Mouse (Mus musculus): Measurements from ENCODE around the gene Spata31. TPM values are rescaled to one million over a fixed set of nuclear protein-coding genes. Genes with fewer than 3 reads are reported as not detected.

Gene Spata31
- polyA plus RNA-seq (2014; fragmentation: Illumina TruSeq; extraction: RNeasy Lipid Tissue Mini Kit (QIAGEN cat#74804); ENCODE audit: low read depth, low replicate concordance) = 410 TPM

DNA sequence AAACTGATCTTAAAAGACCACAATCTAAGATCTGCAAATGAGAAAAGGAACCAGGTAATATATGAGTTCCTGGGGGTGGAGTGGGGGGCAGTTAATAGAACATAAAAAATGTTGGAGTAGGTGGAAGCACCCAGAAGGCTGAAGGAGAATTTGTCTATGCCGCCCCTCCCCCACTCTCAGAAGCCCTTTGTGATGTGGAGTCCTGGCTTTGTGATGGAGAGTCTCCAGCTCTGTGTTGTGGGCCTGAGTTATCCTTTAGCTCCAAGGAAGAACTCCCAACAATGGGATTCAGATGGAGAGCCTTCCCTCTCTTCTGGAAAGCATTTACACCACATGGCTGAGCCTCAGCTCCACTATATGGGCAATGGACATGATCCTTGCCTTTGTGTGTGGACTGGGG is at the start of gene Spata31:
Gene Spata31, plus strand, starts transcription at position 216 of the 400 bp plus-strand sequence.

GRCm38 (mm10) chr13:64903585-64904208 is 13.5 kb upstream of the Spata31 start, which contains the start of gene Cntnap3:
Gene Cntnap3 (minus strand): TSS chr13:64903955.

Other genes with a start within 250 kb of the Spata31 start
- gene Cntnap3, start 13.5 kb upstream of the Spata31 start, polyA plus RNA-seq (2014; fragmentation: Illumina TruSeq; extraction: RNeasy Lipid Tissue Mini Kit (QIAGEN cat#74804); ENCODE audit: low read depth, low replicate concordance) = 0.24 TPM
- 97.2 TPM for gene Spata31d1c, start 115.7 kb downstream of the Spata31 start, polyA plus RNA-seq (2014; fragmentation: Illumina TruSeq; extraction: RNeasy Lipid Tissue Mini Kit (QIAGEN cat#74804); ENCODE audit: low read depth, low replicate concordance)
- 20.3 TPM for gene Prss47, start 135.4 kb downstream of the Spata31 start, polyA plus RNA-seq (2014; fragmentation: Illumina TruSeq; extraction: RNeasy Lipid Tissue Mini Kit (QIAGEN cat#74804); ENCODE audit: low read depth, low replicate concordance)
- gene Mfsd14b, start 195.6 kb downstream of the Spata31 start, polyA plus RNA-seq (2014; fragmentation: Illumina TruSeq; extraction: RNeasy Lipid Tissue Mini Kit (QIAGEN cat#74804); ENCODE audit: low read depth, low replicate concordance) = 12.6 TPM
- gene Olfr465-ps1, start 220.7 kb downstream of the Spata31 start, polyA plus RNA-seq (2014; fragmentation: Illumina TruSeq; extraction: RNeasy Lipid Tissue Mini Kit (QIAGEN cat#74804); ENCODE audit: low read depth, low replicate concordance) = not detected
- not detected for gene Olfr466, start 232.8 kb downstream of the Spata31 start, polyA plus RNA-seq (2014; fragmentation: Illumina TruSeq; extraction: RNeasy Lipid Tissue Mini Kit (QIAGEN cat#74804); ENCODE audit: low read depth, low replicate concordance)

Data from testis, adult 10 weeks (tissue).